In the genomic region with DNA sequence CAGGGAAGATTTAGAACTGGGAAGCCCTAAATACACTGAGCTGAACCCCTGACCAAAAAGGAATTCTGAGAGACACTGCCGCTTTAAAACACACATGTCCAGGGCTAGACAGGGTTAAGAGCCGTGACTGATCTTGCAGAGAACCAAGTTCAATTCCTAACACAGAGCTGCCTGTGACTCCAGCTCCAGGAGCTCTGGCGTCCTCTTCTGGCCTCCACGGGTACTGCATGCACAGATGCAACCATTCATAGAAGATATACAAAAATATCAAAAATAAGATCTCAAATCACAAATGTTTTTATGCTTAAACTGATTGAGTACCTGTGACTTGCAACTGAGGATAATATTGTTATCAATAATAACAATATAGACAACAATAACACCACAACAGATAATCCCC, we compare ENCODE assay signal across 11 mouse cellular contexts. TPM values are rescaled to one million over a fixed set of nuclear protein-coding genes. Genes with fewer than 3 reads are reported as not detected.
DNase-seq lines count a peak whose midpoint lies in the region; ATAC-seq and TF ChIP-seq lines count a peak whose summit lies in the region.
"Had no signal": no experiment of that assay in that cellular context is flagged by ENCODE, and none has a peak within 500 bp of the region (broad histone marks: within the 10 kb centered on the region; RNA-seq: fewer than 3 reads in every experiment).

No protein-coding gene starts in this region.

- no peak for DNase-seq in layer of hippocampus, adult 2 months (ENCODE audit: low spot score in 2 of 2)
- DNase-seq in layer of hippocampus, postnatal 25 days (ENCODE audit: extremely low spot score in 1 of 2, low spot score in 1 of 2): no peak
- DNase-seq in 416B (ENCODE audit: low read depth): peak; percentile 11
- DNase-seq in A20 (ENCODE audit: low read depth, low spot score): peak; percentile 34
- no peak for DNase-seq in right cerebral cortex, postnatal 10 days (ENCODE audit: low spot score in 2 of 2)
- DNase-seq: right cerebral cortex, postnatal 14 days had no signal

- ATAC-seq in erythroblast, adult 5-6 weeks (replicated peaks; ENCODE audit: low FRiP score, poor library complexity, severe bottlenecking): no peak
- ATAC-seq: forebrain, embryonic 15.5 days had no signal

- peak; percentile 63 for TF ChIP-seq CTCF in layer of hippocampus, adult 2 months (conservative IDR thresholded peaks at IDR 0.05)
- peak; percentile 40; the same call in 1 of the 2 replicates for TF ChIP-seq CTCF in bone marrow macrophage, adult 2 months (IDR thresholded peaks at IDR 0.05; ENCODE audit: low read depth, low read length)

- H3K4me1 ChIP-seq in bone marrow macrophage, adult 2 months (ENCODE audit: control insufficient read depth, insufficient read depth, low read length): no peaks in the 10 kb centered on the region
- H3K4me1 ChIP-seq: forebrain, embryonic 15.5 days had no signal

- TF ChIP-seq POLR2A in bone marrow macrophage, adult 2 months (IDR thresholded peaks at IDR 0.05; ENCODE audit: borderline replicate concordance, low read depth, low read length): no peak

- H3K27ac ChIP-seq in layer of hippocampus, adult 2 months: no peak overlapping the region
- H3K27ac ChIP-seq in bone marrow macrophage, adult 2 months (ENCODE audit: insufficient read depth, low read depth, low read length): no peak overlapping the region
- H3K27ac ChIP-seq: embryonic facial prominence, embryonic 15.5 days; forebrain, embryonic 15.5 days; neural tube, embryonic 15.5 days had no signal

- no peak overlapping the region for H3K4me3 ChIP-seq in layer of hippocampus, adult 2 months
- H3K4me3 ChIP-seq in bone marrow macrophage, adult 2 months (ENCODE audit: insufficient read depth, low read length): no peak overlapping the region
- H3K4me3 ChIP-seq: embryonic facial prominence, embryonic 15.5 days; forebrain, embryonic 15.5 days; neural tube, embryonic 15.5 days had no signal

RNA-seq across cellular contexts. Expression of a gene that starts 20.9 kb away (rescaled TPM):
- total RNA-seq in layer of hippocampus, adult 2 months (2021): 100 to 1,000 TPM; 217 to 222 TPM
- total RNA-seq in layer of hippocampus, postnatal 25 days (2021): 100 to 1,000 TPM; 195 to 220 TPM
- polyA plus RNA-seq in bone marrow macrophage, adult 2 months (2012; ENCODE audit: insufficient read depth, insufficient read length, missing spikeins): 1.1 and 1.4 TPM in 2 replicates
- total RNA-seq in erythroblast, adult 5-6 weeks (2015; ENCODE audit: low replicate concordance): 0.19 and 4.8 TPM in 2 replicates
- 1.1 and 1.5 TPM in 2 replicates for total RNA-seq in erythroblast, adult 5-6 weeks (2017; ENCODE audit: low replicate concordance)

Comparison
In these comparisons a context has a peak if more than half of its experiments do, and no peak if none do; other contexts are left out.
1. DNase-seq: peak in 416B (single experiment) and A20 (single experiment); none in layer of hippocampus, adult 2 months (0 of 2), layer of hippocampus, postnatal 25 days (0 of 2) and right cerebral cortex, postnatal 10 days (0 of 2).
2. RNA of a gene that starts 20.9 kb away (total RNA-seq): 217 to 222 TPM in layer of hippocampus, adult 2 months and 195 to 220 TPM in layer of hippocampus, postnatal 25 days; 0.19 to 4.8 TPM in erythroblast, adult 5-6 weeks; every median in the first group is over 10 times any median in the second.